Comparison of ENCODE assay signal across 9 mouse cellular contexts in genomic region chr2:71541418-71542226, GRCm38 (mm10). TPM values are rescaled to one million over a fixed set of nuclear protein-coding genes. Genes with fewer than 3 reads are reported as not detected.
A peak's percentile ranks its signal among the peaks of the same experiment; 100 is the strongest.
DNase-seq lines count a peak whose midpoint lies in the region; ATAC-seq lines count a peak whose summit lies in the region.
"Had no signal": no experiment of that assay in that cellular context is flagged by ENCODE, and none has a peak within 500 bp of the region (broad histone marks: within the 10 kb centered on the region; RNA-seq: fewer than 3 reads in every experiment).

No protein-coding gene starts in this region.

- ATAC-seq in kidney, embryonic 14.5 days (ENCODE audit: low FRiP score, low TSS enrichment): no peak
- no peak for ATAC-seq in hindbrain, embryonic 16.5 days
- ATAC-seq in neural tube, embryonic 12.5 days (ENCODE audit: low FRiP score, low read depth): no peak

- WGBS in kidney, embryonic 14.5 days: 1% methylated on average over 37 of the region's 37 CpGs
- 4% methylated on average over 37 of the region's 37 CpGs for WGBS in hindbrain, embryonic 16.5 days
- 1% methylated on average over 37 of the region's 37 CpGs for WGBS in neural tube, embryonic 12.5 days

- H3K9me3 ChIP-seq in kidney, embryonic 14.5 days (ENCODE audit: control insufficient read depth, low read length): no peaks in the 10 kb centered on the region
- H3K9me3 ChIP-seq in hindbrain, embryonic 16.5 days (ENCODE audit: control insufficient read depth, low read length): no peaks in the 10 kb centered on the region
- H3K9me3 ChIP-seq in neural tube, embryonic 12.5 days: no peaks in the 10 kb centered on the region

- H3K27ac ChIP-seq in kidney, embryonic 14.5 days (ENCODE audit: low read depth, low read length): no peak overlapping the region
- H3K27ac ChIP-seq in hindbrain, embryonic 16.5 days (ENCODE audit: low read depth, low read length): no peak overlapping the region
- no peak overlapping the region for H3K27ac ChIP-seq in neural tube, embryonic 12.5 days

- H3K27me3 ChIP-seq in kidney, embryonic 14.5 days (ENCODE audit: control insufficient read depth, insufficient read depth, low read length): peaks cover 94% of the 10 kb centered on the region
- H3K27me3 ChIP-seq in hindbrain, embryonic 16.5 days (replicated peaks; ENCODE audit: control insufficient read depth, insufficient read depth, low read length): peaks cover 56% of the 10 kb centered on the region
- peaks cover 97% of the 10 kb centered on the region for H3K27me3 ChIP-seq in neural tube, embryonic 12.5 days (replicated peaks)

- no peak overlapping the region for H3K9ac ChIP-seq in kidney, embryonic 14.5 days (ENCODE audit: low read depth, low read length)
- H3K9ac ChIP-seq in hindbrain, embryonic 16.5 days (ENCODE audit: low read depth, low read length): no peak overlapping the region
- no peak overlapping the region for H3K9ac ChIP-seq in neural tube, embryonic 12.5 days

- peak overlapping the region; percentile 28; the same call in 1 of the 2 replicates for H3K4me2 ChIP-seq in kidney, embryonic 14.5 days (replicated peaks; ENCODE audit: low read depth, low read length)
- H3K4me2 ChIP-seq in hindbrain, embryonic 16.5 days (ENCODE audit: low read length): peak overlapping the region; percentile 15; the same call in 1 of the 2 replicates
- H3K4me2 ChIP-seq in neural tube, embryonic 12.5 days (replicated peaks): peak overlapping the region; percentile 46

- DNase-seq in kidney, postnatal 25 days: no peak
- DNase-seq in embryo, embryonic 10.5 days (ENCODE audit: low spot score): peak; percentile 67
- no peak for DNase-seq in thymus, adult 18-20 months
- DNase-seq in left cerebral cortex, adult 8-10 months (ENCODE audit: low spot score in 2 of 2): no peak
- no peak for DNase-seq in cerebellum, adult 9-10 months

- H3K36me3 ChIP-seq in kidney, embryonic 14.5 days (ENCODE audit: control insufficient read depth, insufficient read depth, low read length): no peaks in the 10 kb centered on the region
- H3K36me3 ChIP-seq in hindbrain, embryonic 16.5 days (ENCODE audit: control insufficient read depth, insufficient read depth, low read length): no peaks in the 10 kb centered on the region
- H3K36me3 ChIP-seq in neural tube, embryonic 12.5 days: no peaks in the 10 kb centered on the region
- H3K36me3 ChIP-seq: G1E had no signal

- H3K4me1 ChIP-seq in kidney, embryonic 14.5 days (ENCODE audit: control insufficient read depth, insufficient read depth, low read length): peaks cover 17% of the 10 kb centered on the region
- peaks cover 12% of the 10 kb centered on the region for H3K4me1 ChIP-seq in hindbrain, embryonic 16.5 days (ENCODE audit: control insufficient read depth, insufficient read depth, low read depth, low read length)
- peaks cover 35% of the 10 kb centered on the region for H3K4me1 ChIP-seq in neural tube, embryonic 12.5 days

- peak overlapping the region; percentile 13; the same call in 1 of the 2 replicates for H3K4me3 ChIP-seq in kidney, embryonic 14.5 days (ENCODE audit: low read length)
- H3K4me3 ChIP-seq in hindbrain, embryonic 16.5 days (ENCODE audit: low read length): no peak overlapping the region
- 0 out of 2 replicates have a peak overlapping the region, but pooled peaks have one; percentile 7 for H3K4me3 ChIP-seq in neural tube, embryonic 12.5 days

RNA-seq across cellular contexts. Expression of gene Dlx2, which starts 4.9 kb away (rescaled TPM):
- not detected in 2 replicates for polyA plus RNA-seq in kidney, embryonic 14.5 days (2014; fragmentation: Nextera tagmentation; extraction: Ambion mirVana)
- 0.20 and 2.0 TPM in 2 replicates for polyA plus RNA-seq in hindbrain, embryonic 16.5 days (2015; fragmentation: Nextera tagmentation; extraction: Ambion mirVana)
- polyA plus RNA-seq in neural tube, embryonic 12.5 days (2016; fragmentation: Nextera tagmentation; extraction: Ambion mirVana): 1.4 and 1.6 TPM in 2 replicates
- total RNA-seq in left cerebral cortex, adult 8-10 months (2022): 1 to 10 TPM; 4.8 to 8.6 (median 6.8) TPM
- total RNA-seq: G1E had no signal
- polyA plus RNA-seq: G1E had no signal

RNA-seq across cellular contexts. Expression of gene Dlx1, which starts 13.7 kb away (rescaled TPM):
- polyA plus RNA-seq in kidney, embryonic 14.5 days (2014; fragmentation: Nextera tagmentation; extraction: Ambion mirVana): not detected in 2 replicates
- 0.09 and 9.5 TPM in 2 replicates for polyA plus RNA-seq in hindbrain, embryonic 16.5 days (2015; fragmentation: Nextera tagmentation; extraction: Ambion mirVana)
- polyA plus RNA-seq in neural tube, embryonic 12.5 days (2016; fragmentation: Nextera tagmentation; extraction: Ambion mirVana): 1.2 and 1.6 TPM in 2 replicates
- 10 to 100 TPM; 17.8 to 23.6 (median 19.4) TPM for total RNA-seq in left cerebral cortex, adult 8-10 months (2022)
